Mouse (Mus musculus) thymus, postnatal 14 days (tissue): Measurements from ENCODE around the gene Ctso.

ENCODE experiments used
- DNase-seq: peaks from one replicate; pipeline ENCODE4 v3.0.0; 2021

The Ctso gene

DNA sequence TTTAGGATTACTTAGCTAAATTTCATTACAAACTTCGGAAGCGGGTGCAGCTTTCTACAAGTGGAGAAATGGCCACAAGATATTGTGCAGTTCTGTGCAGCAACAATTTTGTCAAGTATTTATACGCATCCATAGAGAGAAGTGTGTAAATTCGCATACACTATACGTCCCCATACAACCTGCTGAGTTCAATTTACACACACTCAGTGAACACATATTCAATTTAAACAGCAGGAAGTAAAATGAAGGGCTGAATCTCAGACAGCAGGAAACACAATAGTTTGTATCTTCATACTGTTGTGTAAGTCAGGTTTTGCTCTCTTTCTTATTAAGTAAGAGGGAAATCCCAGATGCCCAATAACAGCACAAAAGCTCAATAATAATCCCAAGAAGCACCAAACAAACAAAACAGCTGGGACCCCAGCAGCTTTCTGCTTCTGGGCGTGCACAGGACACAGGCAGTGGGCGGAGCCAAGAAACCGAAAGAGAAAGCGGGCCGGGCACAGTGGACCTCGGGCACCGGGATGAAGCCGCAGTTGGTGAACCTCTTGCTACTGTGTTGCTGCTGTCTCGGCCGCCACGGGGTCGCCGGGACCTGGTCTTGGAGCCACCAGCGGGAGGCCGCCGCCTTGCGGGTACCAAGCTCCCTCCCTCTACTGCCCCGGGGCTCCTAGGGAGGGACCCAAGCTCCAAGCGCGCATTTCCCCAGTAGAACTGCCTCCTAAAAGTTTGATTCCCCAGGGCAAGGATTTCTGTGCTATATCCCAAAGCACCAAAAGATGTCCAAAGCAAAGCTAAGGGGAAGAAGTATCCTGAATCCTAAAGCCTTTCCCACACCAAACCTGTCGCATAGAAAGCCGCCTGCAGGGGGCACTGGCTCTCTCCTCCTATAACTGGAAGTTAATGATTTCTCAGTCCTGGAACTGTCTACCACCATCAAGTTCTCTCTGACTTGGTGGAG, at the start of gene Ctso:
Gene Ctso (plus strand): TSS at position 461 of the 961 bp plus-strand sequence.
- DNase-seq, result peak; percentile 89

DNA sequence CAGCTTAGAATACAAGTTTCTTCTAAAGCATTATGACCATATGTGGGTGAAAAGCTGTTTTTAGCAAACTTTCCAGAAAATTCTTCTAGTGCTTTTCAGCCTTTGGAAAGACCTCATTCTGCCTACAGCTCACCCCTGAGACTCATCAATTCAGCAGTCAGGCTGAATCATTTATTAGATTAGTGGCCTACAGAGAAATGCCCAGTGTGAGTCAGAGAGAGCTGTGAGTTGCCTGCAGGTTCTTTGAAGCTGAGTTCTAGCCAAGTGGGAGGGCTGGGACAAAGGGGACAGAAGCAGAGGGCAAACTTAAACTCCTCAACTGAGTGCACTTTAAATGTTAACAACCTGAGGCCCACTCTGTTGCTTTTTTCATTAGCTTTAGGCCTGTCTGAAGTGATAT, 48.5 kb upstream of the Ctso start:
- no peak for DNase-seq

DNA sequence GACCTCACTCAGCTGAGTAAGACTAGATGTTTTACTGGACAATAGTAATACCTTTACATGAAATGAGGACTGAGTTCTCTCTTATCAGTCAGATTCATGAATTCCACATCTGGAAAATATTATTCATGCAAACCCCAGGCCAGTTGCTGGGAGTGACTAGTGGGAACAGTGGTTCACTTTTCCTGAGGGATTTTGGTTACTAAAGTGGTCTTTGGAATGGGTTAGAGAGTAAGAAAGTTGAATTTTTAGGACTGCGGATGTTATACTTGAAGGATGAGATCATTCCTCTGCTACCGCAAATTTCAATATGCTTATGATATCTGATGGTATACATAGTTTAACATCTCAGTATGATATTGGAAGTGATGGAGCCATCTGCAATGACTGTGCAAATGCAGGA, 46.8 kb upstream of the Ctso start:
- no peak for DNase-seq

DNA sequence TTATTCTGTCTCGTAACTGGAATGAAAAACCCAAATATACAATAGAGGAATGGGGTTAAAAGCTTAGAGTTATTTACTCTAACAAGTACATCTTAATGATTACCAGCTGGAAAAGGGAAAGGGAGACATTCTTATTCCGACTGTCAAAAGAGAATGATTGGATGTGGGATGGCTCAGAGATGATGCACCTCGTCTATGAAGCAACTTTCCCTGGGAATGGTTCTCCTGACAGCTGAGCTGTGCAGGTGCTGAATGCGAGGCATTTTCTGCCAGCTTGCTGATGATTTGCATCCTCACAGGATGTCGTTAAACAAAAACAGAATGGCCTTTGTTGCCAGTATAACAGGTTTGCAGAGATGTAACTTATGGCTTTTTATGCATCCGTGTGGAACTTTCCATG, 43.3 kb upstream of the Ctso start:
- no peak for DNase-seq

DNA sequence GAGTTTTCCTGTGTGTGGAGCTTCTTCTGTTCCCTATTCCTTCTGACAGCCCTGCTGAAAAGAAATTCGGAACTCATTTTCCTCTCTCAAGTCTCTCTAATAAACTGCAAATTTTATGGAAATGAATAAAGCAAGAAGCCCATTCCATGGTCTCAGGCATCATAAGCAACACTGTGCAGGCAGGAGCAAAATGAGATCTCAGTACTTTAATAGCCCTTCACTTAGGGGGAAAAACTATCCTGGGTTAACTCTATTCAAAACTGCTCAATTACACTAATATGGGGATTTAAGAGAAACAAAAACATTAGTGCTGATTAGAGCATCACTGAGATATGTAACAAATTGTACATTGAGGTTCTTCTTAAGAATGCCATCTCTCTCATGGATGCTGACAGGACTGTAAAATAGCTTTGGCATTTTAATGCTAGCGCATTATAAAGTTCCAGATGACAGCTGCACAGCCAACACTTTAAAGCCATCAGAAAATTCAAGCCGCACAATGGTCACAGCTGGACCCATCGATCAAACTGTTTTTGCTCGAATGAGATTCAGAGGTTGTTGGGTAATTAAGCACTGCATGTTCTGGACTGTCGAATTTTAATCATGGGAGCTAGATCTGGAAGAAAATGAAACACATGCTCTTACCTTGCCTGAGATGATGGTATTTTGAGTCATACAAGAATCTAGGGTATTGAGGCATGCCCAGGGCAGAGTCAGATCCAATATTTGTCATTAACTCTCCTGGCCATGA, 21.9 kb upstream of the Ctso start:
- no peak for DNase-seq

DNA sequence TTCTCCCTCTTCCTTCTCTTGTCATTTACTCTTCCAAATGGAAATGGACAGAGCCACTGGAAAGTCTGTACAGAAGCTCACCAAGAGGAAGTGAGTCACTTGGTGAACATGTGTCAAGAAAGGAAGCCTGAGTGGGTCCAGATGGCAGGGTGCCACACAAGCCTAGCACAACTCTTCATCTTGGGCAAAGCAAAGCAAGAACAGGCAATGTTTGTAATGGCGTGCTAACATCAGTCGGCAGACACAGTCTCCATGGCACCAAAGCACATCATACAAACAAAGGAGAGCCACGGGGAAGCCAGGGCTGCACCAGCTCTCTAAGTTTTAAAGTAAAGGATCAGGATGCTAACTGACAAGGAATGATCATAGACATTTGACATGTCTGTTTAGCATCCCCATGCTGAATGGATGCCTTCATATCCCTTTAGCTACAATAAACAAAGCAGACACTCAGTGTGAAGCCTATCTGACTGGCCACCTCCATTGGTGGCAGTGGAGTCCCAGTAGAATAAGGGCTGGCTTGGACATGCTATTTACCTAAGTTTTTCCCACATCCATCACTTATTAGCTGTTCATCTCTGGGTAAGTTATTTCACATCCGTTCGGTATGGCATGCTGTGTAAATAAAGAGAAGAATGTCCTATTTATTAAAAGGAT, 16.2 kb upstream of the Ctso start:
- DNase-seq, result no peak

DNA sequence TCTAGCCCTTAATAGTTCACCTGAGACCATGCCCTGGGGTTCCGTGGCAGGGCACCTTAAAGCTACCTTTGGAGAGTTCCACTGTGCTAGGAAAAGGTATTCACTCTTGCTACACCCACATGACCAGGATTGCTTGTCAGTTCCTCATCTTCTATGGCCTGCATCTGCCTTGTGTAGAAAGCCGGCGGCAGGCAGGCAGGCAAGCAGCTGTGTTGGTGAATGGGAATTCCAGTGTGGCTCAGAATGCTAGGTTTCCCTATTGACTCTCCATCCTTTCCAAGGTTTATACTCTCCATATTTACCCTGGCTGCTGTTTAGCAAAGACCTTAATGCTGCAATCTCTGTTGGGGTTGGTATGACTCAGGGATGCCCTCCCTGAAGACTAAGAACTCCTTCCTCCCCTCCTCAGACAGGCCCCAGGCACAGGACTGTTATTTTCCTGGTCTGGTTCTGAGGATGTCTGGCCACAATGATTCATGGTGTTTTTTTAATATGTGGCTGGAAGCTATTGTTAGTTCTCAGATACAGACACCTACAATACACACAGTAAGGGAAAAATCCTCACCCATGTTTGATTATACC, 15.0 kb upstream of the Ctso start:
- no peak for DNase-seq

DNA sequence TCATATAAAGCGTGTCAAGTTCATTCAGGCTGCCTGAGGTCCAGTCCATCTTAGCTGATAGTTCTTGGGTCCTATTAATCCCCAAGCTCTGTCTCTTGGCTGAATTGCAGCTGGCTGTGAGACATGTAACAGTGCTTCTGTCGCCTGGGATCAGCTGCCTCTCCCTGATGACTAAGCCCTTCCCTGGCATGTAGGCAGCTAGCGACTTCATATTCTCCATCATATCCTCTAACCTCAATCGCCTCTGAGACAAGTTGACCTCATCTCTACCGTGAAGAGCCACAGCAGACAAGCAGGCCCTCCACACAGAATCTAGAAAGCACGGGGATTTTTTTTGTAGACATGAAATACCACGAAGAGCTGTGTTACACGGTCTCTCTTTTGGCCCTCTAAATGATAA, 14.2 kb upstream of the Ctso start:
- DNase-seq, result no peak

DNA sequence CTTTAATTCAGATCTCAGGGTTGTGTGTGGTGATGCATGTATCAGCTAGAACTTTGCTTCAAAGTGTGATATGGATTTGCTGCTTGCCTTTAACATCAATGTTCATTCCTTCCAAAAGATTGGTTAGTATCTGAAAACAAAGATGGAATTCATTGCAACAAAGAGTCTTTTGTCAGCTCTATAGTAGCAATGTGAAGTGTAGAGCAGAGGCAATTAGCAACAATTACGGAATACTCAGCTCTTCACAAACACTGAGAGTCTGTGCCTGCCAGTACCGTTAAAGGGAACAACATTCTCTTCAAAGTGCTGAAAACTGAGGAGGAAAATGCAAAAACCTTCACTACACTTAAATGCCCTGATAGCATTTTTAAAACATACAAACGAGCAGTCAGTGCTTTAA, 12.7 kb upstream of the Ctso start:
- no peak for DNase-seq

DNA sequence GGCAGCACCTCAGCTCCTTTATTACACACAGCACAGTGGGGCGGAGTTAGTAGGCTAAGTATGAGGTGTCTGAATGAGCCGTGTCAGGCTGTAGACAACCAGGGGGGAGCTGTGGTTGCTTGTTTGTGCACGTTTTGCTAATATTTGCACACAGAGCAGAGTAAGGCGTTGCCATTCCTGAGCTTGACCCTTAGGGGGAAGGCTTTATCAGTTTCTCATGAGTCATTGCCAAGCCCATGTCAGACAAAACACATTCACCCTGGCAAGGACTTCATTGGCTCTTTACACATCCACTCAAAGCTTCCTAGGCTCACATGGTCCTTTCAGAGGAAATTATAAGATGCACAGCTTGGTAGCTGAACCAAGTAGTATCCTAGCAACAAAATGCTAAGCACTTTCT, 9.5 kb upstream of the Ctso start:
- DNase-seq, result peak; percentile 7

DNA sequence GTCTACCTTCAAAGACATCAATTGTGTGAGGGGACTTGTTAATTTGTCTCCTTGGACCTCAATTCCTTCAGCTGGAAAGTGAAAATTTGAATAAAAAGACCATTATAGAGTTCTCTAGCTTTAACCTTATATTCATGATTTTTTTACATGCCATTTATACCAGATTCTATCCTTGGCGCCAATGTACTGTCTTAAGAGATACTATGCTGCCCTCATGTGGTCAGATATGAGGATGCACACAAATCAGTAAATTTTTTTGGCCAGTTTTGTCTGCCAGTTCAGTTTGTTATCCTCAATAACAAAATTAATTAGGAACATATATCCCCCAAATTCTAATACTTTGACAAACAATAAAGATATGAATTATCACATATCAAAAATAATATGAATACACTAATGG, 7.5 kb upstream of the Ctso start:
- DNase-seq, result peak; percentile 54

DNA sequence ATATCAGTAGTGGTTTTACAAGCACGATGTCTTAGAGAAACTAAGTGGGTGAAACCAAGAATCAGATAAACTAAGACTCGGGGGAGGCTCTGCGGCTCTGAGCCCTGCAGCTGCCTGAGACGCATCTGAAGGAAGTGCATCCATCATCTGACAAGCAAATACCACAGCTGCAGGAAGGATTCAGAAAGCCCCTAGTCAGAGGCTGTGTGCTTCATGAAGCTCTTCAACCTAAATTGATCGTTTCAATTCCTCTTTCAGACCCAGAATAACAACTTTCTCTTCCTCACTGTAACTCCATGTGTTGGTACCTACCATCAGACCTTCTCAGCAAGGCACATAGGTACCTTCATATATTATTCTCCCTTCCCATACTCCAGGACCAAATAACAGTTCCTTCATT, 6.5 kb upstream of the Ctso start:
- DNase-seq, result peak; percentile 61

DNA sequence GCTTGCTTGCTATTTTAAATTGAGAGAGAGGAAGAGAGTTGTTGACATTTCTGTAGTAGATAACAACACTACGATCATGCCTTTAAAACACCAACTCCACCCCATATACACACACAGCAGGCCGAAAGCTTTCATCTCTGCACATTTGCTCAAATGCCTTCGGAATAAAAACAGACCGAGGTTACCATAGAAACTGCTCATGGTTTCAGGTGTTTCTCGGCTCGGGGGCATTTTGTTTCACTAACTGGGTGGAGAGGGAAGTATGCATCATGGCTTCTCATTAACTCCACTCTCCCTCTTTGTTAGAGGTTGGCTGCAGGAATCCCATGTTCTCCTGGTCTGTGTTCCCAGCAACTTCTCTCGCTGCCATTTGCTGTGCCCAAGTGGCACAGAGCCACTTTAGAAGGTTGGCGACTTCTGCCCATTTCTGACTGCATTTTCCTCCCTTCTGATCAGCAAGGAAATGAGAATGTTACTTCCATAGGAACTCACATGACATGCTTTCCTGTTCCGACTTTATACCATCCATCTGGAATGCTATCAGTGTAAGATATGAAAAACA, 5.6 kb upstream of the Ctso start:
- DNase-seq, result no peak

DNA sequence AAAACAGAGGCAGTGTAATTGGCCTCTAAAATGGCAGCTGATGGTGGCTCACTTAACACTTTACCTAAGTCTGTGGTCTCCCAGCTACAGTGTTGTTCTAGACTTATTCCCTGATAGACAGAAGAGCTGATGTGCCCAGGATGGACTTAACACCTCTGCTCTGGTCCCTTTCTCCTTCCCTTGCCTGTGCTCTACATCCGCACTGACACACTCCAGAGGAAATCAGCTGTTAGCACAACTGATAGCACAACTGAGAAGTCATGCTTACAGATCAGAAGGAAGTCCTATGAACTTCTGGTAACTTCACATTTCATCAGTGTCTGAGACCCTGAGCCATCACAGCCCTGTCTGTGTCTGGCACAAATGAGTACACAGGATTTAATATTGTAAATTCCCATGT, 3.3 kb upstream of the Ctso start:
- no peak for DNase-seq

DNA sequence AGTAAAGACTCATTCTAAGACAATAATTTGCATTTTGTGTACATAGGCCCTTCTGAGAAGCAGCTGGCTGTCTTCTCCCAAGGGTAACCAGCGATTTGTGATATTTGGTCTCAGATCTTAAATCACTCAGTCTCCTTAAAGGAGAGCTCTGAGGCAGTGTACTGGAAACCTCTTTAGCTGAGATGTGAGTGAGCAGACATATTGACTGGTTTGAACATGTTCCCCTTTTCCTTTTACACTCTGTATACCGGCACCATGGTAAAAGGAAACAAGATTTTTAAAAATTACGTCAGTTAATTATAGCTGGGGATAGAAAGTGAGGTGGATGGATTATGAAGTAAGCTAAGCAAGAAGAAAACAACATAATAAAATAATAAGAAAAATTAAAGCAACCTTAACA, 706 bp upstream of the Ctso start:
- DNase-seq, result no peak

DNA sequence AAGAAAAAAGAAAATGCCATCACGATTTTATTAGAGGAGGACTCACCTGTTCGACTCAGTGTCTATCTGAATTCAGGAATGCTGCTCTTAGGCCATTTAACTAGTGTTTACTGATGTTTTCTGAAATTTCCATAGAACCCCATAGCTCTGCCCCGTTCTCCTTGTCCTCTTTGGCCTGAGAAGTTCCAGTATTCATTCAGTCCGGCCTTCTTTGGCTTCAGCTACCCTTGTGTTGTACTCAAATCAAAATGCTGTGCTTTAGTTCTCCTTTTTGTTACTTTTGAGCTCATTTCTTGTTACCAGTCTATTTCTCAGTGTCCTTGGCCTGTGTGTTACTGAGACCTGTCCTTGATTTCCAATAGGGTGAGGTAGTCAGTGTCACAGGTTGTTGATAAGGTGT, 947 bp downstream of the Ctso start:
- DNase-seq, result no peak

DNA sequence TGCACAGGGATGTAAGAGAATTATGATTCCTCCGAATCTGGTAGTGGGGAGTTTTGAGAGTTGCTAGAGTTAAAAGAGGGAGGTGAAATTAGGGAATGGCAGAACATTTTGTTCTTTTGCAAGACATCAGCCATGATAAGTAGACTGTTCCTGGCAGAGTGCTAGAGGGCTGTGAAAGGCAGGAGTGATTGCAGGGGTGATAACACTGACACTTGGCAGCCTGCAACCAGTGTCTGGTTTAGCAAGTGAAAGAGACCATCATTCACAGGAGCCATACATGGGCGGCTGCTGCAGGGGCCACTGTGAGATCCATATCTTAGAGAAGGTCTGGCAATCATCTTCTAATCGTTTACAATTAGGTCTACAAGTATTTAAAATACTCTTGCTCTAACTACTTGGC, 6.5 kb downstream of the Ctso start:
- no peak for DNase-seq

DNA sequence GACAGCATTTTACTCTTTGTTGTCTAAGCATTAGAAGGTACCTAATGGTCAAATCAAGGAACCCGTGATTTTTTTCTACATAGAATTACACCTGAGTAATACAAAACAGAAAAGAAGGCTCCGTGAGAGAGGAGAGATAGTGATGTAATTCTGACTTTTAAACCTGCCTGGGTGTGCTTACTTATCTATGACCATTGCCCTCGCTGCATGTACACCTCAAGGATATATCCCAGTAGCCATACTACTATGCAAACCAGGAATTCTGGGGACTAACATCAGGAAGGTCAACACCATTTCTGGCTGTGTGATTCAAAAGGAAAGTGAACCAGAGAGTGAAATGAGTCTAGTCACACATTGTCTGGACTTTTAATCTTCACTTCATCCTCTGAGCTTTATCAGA, 9.9 kb downstream of the Ctso start:
- DNase-seq, result no peak

DNA sequence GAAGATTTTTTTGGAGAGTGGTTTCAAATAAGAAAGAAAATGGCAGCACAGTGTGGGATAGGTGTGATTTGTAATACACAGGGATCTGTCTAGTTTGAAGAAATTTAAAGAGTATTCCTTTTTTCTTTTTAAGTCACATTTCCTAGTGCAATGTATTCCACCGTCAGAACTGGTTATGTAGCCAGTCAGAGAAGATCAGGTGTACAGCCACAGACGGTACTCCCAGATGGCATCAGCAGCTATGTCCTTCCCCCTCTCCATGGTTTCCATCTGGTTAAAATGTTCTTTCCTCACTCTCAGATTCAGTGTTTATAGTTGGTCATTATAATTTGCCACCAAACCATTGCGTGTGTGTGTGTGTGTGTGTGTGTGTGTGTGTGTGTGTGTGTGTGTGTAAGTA, 10.7 kb downstream of the Ctso start:
- no peak for DNase-seq

DNA sequence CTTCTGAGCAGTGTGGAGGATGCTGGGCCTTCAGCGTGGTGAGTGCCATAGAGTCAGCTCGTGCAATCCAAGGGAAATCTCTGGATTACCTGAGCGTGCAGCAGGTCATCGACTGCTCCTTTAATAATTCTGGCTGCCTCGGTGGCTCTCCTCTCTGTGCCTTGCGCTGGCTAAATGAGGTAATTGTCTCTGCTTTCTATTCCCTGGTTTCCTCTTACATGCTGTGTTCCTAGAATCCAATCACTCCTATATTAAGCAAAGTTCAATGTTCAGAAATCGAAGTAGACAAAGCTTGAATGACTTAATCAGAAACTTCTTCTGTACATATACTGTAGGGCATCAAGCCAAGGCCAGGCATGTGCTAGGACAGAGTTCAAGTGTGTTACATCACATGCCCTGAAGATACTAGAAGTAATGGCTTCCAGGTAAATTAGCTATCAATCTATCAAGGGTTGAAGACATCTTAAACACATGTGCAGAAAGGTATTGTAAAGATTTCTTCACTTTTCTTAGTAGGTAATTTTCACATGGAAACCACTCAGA, 12.5 kb downstream of the Ctso start:
- no peak for DNase-seq

DNA sequence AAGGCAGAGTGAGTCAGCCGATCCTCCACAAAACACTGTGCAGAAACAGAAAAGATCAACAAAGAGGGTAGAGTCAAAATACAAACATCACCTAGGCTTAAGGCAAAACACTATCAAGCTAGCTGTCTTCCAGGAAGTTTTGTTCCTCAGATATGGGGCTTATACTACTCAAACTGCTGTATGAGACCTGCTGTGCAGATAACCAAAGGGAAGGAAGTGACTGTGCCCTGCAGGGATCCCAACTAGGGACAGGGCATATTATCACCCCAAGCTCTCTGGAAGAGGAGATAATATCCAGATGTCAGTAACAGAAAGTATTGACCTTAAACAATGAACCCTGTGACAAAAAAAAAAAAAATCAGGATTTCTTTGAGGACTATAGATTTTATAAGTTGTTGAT, 16.6 kb downstream of the Ctso start:
- DNase-seq, result no peak

DNA sequence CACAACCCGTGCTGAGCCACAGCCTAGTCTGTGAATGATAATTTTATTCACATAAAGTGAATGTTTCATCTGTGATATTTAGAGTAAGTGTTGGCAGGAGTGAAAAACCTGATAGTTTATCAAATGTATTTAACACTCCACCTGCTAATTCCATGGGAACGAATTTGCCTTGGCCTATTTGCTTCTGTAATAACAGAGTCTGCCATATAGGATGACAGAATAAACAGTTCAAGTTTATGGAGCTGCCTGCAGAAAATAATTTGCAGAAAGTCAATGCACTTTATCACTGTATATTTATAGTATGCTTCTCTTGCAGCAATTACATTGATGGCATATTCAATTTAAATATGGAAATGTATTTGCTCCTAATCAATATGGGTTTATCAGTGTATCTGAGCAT, 19.4 kb downstream of the Ctso start:
- DNase-seq, result no peak

DNA sequence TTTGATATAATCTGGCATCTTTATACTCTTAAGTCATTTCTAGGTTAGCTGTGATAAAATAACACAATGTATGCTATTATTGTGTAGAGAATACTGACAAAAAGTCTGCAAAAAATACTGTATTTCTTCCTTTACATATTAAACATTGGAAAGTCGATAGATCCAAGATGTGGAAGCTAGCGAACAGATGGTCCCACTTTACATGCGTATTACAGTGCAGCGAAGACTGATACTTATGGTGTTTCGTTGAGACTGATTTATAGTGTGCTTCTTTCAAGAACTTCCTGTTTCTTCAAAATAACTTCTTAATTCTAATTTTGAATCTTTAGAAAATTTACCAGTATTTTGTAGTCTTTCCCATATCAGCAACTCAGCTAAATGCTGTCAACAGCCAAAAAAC, 25.1 kb downstream of the Ctso start:
- DNase-seq, result no peak
